Mouse (Mus musculus) cerebellum, adult 11-12 months (tissue): ENCODE results near the gene 9930022D16Rik.

ENCODE experiments used
- DNase-seq: peaks from one replicate; pipeline ENCODE4 v3.0.0; 2022

Gene 9930022D16Rik

GRCm38 (mm10) chr11:109413617-109414016, at the start of gene 9930022D16Rik:
9930022D16Rik (plus strand) TSS chr11:109413917.
- no peak for DNase-seq

DNA sequence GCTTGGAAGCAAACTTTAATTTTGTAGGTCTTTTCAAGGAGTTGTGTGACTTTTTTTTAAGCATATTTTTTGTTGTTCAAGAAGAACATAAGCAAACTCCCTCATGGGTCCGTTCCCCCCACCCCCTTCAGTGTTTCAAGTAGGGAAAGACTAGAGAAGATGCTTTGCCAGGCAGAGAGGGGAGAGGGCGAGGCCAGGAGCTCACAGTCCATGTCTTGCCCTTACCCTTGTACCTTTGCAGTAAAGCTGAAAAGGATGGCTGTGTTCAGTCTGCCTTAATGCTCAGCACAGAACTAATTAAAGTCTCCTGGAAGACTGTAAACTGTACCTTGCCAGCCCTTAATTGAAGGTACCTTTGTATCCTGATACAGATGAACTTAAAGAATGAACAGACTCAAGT, 49.4 kb upstream of the 9930022D16Rik start:
- DNase-seq, result peak; percentile 23

- DNase-seq, result no peak
Observed at GRCm38 (mm10) chr11:109364881-109365280, 48.8 kb upstream of the 9930022D16Rik start.

- no peak for DNase-seq
Observed at GRCm38 (mm10) chr11:109365818-109366217, 47.9 kb upstream of the 9930022D16Rik start.

DNA sequence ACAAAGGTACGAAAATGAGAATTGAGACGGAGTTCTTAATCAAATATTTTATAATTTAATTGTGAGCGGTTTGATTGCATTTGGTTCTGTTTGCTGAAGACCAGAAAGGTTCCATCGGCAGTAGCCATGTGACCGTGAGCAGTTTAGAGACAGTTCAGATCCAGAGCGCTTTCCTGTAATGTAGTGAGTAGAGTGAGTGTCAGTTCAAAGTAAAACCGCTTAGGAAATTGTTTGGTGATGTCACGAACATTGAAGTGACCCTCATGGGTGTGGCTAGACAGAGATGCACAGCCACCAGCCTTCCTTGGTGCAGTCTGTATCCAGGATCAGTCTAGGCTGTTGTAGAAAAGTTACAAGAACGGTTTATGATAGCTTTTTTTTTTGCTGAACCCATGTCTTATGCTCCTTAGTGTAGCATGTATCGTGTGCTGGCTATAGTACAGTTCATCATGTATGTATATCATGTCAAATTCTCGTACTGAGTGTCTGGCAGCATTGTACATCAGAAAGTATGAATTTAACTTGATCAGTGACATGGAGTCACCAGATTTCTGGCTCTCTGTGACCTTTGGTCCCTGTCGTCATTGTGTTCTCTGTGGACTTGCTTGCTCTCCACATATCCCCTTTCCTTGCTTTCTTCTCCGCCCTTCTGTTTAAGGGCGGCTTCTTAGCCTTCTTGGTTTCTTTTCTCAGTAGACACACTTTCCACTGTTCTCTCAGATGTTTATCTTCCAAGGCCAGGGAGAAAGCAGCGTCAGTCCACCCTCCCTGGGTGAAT, 46.7 kb upstream of the 9930022D16Rik start:
- DNase-seq, result no peak

GRCm38 (mm10) chr11:109369026-109369637, 44.6 kb upstream of the 9930022D16Rik start:
- DNase-seq, result peak; percentile 28

GRCm38 (mm10) chr11:109375412-109375811, 38.3 kb upstream of the 9930022D16Rik start:
- no peak for DNase-seq

DNA sequence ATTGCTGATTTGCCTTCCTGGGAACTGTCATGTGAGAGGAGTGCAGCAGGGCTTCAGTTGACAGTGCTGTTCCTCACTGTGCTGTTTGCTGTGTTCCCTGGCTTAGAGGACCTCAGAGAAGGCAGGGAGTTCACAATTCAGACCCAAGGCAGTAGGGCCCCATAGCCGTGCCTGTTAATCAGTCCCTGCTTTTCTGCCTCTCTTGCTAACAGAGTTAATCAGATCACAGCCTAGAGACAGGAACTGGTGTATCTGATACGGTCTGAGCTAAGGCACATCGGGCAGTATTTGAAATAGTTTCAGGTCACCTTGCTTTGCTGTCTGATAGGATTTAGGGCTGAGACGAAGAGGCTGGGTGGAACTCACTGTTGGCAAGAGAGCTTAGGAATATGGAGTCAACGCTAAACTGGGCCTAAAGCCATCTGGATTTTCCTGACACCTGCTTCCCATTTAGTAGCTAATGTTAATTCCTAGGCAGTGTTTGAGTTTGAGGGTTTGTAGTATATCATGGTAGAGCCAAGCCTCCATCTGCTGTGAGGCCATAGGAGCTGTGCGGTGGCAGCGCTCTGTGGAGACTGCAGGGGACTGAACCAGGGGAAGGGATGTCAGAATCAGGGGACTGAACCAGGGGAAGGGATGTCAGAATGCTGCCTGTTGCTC, 37.1 kb upstream of the 9930022D16Rik start:
- DNase-seq, result peak; percentile 68

DNA sequence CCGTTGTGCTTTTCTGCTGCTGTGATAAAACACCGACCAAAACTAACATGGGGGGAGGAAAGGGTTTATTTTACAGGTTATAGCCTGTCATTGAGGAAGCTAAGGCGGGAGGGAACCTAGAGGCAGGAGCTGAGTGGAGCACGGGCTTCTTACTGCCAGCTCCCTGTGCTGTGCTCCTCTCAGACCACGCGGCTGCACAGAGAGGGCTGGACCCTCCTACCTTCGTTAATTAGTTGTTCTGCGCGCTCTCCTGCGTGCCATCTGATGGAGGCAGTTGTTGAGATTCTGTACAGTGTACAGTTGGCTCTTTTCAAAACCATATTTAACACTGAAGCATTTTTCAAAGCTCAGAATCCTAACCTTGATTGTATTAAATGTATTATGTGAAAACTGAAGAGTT, 36.2 kb upstream of the 9930022D16Rik start:
- DNase-seq, result no peak

DNA sequence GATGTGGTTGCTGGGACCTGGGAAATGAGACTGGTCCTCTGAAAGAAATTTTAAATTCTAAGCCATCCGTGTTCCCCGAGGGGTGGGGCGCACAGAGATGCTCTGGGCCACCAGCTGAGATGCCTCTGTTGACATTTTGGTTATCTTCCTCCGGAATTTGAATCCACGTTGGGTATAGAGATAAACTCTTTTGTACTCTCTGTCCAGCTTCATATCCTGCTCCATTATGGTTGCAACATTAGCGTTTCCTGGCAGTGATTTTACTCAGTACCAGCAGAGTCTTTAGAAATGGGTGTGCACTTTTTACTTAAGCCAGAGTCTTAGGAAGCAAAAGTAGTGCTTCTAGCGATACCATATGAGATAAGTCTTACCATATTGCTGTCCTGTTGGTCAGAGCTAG, 35.7 kb upstream of the 9930022D16Rik start:
- no peak for DNase-seq

DNA sequence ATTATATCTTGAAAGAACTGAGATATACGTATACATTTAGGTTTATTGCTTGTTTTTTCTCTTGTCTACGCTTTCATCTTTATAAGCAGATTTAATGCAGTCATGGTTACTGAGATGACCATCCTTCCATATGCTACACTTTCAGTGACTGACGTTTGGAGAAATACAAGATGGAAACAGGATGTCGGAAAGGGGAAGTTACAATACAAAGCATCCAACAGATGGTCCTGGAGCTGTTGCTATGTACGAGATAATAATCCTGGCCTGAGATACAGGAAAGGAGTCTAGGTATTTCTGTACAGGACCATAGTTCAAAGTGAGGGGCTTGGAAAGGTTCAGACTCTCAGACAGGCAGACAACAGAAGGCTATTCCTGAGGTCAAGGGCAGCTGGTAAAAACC, 33.1 kb upstream of the 9930022D16Rik start:
- no peak for DNase-seq

DNA sequence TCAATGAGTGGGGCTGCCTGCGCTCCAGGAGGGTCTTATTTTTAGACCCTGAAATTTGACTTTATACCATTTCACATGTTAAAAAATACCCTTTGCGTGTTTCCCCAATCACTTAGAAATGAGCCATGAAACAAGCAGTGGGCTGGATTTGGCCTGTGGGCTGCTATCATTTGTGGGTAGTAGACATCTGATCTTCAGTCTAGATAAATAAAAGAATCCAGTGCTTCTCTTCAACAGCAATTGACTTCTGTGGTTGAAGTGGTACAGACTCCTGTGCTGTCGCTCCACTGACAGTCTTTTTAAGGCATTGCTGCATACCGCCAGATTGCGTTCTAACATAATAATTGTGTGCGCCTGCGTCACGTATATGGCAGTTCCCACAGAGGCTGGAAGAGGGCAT, 28.4 kb upstream of the 9930022D16Rik start:
- no peak for DNase-seq

GRCm38 (mm10) chr11:109389046-109389445, 24.7 kb upstream of the 9930022D16Rik start:
- no peak for DNase-seq

GRCm38 (mm10) chr11:109391200-109391599, 22.5 kb upstream of the 9930022D16Rik start:
- DNase-seq, result no peak

- DNase-seq, result no peak
Observed at GRCm38 (mm10) chr11:109391760-109392159, 22.0 kb upstream of the 9930022D16Rik start.

GRCm38 (mm10) chr11:109392601-109393000, 21.1 kb upstream of the 9930022D16Rik start:
- no peak for DNase-seq

GRCm38 (mm10) chr11:109394758-109395157, 19.0 kb upstream of the 9930022D16Rik start:
- no peak for DNase-seq

DNA sequence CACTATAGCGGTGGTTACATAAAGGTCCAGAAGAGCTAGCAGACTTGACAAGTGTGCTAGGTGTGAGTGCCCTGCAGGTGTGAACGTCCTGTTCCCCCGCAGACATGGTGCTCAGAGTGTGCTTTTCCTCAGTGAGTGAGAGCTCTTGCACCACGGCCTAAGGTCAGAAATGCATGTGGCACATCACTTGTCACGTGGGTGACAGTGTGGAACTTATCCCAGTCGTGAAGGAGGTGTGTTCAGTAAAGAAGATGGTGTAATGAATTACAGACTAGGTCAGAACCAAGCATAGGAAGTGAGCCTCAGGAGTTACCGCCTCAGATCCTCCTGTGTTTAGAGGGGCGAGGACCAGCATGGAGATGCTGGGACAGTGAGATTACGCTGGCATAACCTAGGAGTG, 18.4 kb upstream of the 9930022D16Rik start:
- DNase-seq, result no peak

GRCm38 (mm10) chr11:109406431-109406830, 7.3 kb upstream of the 9930022D16Rik start:
- DNase-seq, result no peak

DNA sequence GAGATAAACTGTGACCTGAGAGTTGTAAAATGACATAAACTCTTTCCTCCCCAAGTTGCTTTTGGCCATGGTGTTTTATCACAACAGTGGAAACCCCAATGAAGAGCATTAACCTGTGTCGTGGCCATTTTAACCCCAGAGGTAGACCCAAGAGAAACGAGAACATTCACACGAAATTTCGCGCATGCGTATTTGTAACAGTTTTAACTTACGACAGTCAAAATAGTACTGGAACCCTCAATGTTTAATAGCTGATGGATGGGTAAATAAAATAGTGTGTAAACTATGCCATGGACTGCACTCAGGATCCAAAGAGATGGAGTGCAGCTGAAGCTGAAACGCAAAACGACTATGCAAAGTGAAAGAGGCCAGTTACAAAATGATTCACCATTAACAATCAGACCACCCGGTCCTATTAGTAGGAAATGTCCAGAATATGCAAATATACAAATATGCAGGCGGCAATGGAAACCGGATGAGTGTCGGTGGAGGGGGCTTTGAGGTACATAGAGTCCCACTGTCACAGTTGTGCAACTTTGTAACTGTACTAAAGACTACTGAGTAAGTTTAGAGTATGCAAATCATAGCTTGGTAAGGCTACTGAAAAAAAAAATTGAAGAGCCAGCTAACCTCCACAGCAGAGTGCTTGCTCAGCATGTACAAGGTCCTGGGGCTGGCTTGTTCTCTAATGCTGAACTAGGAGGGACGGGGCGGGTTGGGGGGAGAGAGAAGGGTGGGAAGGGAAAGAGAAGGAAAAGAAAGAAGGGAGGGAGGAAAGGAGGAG, 3.3 kb upstream of the 9930022D16Rik start:
- no peak for DNase-seq

DNA sequence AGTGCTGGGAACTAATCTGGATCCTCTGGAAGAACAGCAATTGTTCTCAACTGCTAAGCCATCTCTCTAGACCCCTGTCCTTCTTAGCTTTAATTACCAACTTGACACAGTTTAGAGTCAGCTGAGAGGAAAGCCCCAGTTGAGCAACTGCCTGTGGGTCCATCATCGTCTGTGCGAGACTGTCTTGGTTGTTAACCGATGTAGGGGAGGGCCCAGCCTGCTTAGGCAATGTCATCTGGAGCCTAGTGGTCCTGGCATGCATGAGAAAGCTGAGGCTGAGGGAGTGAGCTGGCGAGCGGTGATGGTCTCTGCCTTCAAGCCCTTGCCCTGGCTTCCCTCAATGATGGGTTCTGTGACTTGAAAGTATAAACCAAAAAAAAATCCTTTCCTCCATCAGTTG, 1.1 kb downstream of the 9930022D16Rik start:
- no peak for DNase-seq

DNA sequence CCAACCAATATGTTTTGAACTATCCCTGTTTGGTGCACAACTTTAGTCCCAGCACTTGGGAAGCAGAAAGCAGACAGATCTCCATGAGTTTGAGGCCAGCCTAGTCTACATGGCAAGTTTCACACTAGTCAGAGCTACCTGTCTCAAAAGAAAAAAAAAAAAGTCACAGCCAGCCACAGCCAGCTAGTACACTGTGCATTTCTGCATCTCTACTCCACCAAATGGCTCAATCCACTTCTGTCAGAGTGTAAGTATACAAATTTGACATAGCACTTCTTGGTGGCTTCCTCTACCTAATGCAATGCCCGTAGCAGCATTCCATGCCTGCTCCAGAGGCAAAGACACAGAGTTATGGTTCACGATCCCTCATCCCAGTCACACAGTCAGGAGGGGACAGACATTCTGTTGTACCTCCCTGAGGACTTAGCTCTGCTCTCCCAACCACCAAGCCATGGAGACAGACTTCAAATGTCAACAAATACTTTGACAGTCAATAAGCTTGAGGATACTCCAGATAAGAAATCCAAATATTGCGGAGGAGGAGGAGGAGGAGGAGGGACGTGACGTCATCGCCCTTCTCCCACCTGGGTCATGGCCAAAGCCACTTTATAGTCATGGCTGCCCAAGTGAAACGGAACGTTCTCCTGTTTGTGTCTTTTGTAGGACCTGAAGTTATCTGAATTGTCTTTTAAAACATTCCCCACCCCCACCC, 3.1 kb downstream of the 9930022D16Rik start:
- DNase-seq, result no peak
